Mouse (Mus musculus) lung, adult 18-20 months (tissue): ENCODE results near the gene Fam240a.

Experiments
- DNase-seq, 2 experiments: peaks; one replicate each; pipeline ENCODE4 v3.0.0; 2022; ENCODE audit warnings: mixed read lengths in 2 of 2

Fam240a gene

GRCm38 (mm10) chr9:110944265-110944664 is 27.6 kb upstream of the Fam240a start:
- DNase-seq = no peak

DNA sequence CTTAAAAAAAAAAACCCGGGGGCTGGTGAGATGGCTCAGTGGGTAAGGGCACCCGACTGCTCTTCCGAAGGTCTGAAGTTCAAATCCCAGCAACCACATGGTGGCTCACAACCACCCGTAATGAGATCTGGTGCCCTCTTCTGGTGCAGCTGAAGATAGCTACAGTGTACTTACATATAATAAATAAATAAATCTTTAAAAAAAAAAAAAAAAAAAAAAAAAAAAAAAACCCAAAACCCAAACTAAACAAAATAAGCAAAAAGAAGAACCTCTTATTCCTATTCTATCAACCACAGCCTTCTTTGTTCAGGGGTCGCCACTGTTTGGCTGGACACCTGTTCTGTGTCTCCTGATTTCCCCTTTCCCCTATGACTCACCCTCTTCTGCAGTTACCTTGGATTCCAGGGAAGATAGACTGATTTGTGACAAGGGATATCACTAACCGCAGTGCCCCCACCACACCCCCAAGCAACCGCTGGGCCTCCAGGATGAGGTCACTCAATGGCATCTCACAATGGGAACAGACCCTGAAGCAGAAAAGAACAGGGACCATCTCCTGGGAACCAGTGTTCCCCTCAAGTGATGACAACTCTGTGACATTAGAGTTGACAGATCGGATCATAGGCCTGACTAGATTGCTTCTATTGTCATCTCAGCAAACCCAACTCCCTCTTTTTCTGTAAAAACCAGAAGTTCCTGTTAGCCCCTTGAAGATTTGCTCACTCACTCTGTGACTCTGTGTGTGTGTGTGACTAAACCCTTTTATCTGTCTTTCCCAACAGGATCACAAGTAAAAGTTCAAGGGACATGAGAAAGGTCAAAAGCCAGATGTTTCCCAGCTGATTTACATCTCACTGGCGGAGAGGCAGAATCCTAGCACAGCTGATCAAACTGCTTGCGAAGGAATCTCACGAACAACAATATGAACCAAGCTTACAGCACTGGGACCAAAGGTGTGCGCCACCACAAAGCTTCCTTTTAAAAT is 21.1 kb upstream of the Fam240a start:
- DNase-seq = no peak

GRCm38 (mm10) chr9:110935941-110936340 is 19.3 kb upstream of the Fam240a start:
- DNase-seq = no peak

GRCm38 (mm10) chr9:110933850-110934437 is 17.3 kb upstream of the Fam240a start:
- DNase-seq = no peak

DNA sequence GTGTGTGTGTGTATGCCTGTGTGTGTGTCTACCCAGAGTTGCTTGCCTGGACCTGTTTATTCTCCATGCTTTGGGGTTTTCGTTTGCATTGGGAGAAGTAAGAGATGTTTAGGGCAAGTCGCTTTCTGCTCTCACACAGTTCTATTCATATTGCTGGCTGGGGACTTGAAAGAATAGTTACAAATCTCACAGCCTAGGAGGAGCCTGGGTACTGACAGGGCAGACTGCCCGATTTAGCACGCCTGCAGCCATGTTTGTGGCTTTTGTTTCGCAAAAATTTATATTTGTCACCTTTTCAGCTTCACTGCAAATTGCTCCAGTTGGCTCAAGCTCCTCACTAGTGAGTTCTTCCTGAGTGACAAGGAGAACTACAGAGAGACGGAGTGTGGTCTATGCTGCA is 14.9 kb upstream of the Fam240a start:
- DNase-seq = no peak

- DNase-seq = peak; percentile 51 to 71
Observed at GRCm38 (mm10) chr9:110922759-110923158, 6.1 kb upstream of the Fam240a start.

GRCm38 (mm10) chr9:110920665-110921419 is 4.2 kb upstream of the Fam240a start:
- peak; percentile 26 to 50 for DNase-seq

DNA sequence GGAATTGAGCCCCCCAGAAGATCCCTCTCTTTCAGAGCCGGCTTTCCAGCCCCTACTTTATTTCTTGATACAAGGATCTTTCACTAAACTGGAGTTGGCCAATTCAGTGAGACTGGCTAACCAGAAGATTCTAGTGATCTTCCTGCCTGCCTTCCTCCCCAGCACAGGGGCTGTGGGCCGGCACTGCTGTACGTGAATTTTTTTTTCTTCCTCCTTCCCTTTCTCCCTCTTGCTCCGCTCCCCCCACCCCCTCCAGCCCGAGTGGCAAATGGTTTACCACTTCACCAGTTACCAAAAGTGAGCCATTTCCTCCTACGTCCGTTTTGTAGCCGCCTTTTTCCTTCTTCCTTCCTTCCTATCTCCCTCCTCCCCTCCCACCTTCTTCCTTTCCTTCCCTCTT is 1.2 kb downstream of the Fam240a start:
- DNase-seq = no peak

DNA sequence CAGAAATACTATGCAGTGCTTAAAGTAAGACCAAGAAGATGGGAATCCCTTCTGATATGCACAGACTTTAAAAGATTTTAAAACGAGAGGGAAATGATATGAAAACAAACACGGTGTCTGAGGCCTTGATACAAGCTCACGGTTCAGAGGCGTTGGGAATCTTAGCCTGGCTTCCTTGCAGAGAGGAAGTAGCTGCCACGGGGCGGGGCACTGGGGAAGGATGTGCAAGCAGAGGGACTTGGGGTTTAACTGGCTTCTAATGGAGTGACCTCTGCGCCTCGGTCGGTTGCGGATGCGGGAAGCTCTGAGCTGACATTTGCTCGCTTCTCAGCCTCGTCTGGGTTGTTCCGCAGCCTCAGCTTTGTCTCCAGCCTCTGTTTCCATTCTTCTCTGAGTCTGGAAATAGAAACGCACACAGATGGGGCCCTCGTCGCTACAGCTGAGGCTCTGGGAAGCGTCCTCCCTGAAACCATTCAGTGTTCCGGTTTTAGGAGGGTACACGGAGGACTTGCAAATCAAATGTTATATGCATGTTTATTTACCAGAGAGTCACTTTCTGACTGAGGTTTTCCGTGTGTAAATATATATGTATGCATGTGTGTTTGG is 1.9 kb downstream of the Fam240a start:
- DNase-seq = no peak

DNA sequence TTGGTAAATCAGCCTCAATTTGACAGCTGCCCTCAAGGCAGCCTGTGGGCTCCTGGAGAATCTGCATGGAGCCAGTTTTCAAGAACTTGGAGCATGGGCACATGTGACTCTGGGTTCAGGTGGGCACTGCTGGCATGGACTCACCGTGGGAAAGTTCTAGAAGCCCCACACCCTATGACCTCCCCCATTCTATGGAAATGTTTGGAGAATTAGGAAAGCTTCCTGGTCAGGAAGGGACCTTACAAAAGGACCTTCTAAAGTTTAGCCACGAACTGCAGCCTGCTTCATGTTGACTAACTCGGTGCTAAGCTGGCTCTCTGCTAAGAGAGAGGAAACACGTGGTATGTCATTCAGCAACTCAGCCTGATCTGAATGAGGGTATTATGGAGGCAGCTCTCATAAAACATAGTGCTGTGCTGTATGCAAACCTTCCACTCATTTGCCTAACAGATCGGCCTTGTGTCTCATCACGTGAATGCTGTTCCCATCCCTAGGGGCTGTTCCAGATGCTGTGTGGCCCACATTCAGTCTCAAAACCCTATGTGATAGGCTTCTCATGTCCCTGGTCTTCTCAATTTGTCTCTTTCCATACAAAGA is 7.2 kb downstream of the Fam240a start:
- DNase-seq = no peak

GRCm38 (mm10) chr9:110908631-110909016 is 8.0 kb downstream of the Fam240a start:
- DNase-seq = no peak

- no peak for DNase-seq
Observed at GRCm38 (mm10) chr9:110907838-110908630, 8.6 kb downstream of the Fam240a start.

DNA sequence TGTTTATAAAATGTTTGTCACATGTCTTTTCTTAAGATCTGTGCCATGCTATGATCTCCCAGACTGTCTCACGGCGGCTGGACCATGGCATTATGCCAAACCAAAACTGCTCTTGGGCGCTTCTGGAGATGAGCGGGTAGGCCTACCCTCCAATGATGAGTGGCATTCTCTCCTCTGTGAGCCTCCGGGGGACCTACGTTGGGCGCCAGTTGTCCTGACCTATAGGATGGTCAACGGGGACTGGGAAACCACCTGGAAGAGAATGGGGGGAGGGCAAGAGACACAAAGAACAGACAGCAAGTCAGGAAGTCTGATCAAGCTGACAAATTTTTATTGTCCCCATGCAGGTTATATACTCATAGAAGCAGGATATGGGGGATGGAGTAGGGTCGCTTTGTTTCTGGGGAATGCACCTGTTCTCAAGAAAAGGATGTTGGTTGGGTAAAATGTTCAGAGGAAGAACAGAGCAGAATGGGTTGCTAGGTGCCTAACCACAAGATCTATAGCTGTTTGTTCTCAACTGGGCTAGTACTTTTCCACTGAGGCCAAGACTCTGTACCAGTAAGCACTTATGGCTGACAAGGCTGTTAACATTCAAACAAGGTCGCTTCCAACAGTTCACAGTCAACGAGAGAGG is 9.3 kb downstream of the Fam240a start:
- DNase-seq = no peak

DNA sequence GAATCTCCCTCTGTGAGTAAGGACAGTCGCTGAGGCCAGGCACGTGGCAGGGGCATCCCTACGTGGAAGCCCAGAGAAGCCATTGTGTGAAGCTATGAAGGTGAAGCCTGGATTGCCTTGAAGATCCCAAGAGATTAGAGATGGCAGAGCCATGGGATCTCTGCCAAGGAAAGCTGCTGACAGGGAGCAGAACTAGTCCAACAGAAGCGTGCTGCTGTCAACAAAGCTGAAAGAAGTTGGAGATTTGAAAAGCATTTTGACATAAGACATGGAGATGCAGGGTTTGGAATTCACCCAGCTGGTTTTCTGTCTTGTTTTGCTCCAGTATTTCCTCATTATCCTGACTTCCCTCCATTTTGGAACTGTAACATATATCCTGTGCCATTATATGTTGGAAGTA is 14.4 kb downstream of the Fam240a start:
- DNase-seq = no peak

DNA sequence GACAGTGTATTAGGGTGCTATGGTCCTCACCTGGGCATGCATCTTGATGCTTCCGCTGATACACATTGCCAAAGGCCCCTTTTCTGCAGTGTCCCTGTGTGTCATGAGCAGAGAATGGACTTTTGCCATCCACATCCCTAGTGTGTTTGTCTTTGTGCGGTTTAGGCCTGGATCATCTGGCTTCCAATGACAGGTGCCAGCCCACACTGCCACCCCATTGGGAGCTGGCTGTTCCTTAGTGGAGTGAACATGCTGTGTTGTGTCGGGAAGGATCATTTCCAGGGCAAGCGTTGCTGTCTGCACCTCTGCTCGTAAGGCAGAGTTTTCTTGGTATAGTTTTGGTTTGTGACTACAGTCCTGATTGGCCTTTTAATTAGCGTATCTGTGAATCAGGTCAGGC is 15.5 kb downstream of the Fam240a start:
- no peak for DNase-seq

GRCm38 (mm10) chr9:110899451-110900008 is 17.1 kb downstream of the Fam240a start:
- no peak for DNase-seq

- peak in 1 of 2 experiments; percentile 29 for DNase-seq
Observed at GRCm38 (mm10) chr9:110896595-110896994, 20.1 kb downstream of the Fam240a start.

GRCm38 (mm10) chr9:110895994-110896393 is 20.7 kb downstream of the Fam240a start:
- DNase-seq = no peak

DNA sequence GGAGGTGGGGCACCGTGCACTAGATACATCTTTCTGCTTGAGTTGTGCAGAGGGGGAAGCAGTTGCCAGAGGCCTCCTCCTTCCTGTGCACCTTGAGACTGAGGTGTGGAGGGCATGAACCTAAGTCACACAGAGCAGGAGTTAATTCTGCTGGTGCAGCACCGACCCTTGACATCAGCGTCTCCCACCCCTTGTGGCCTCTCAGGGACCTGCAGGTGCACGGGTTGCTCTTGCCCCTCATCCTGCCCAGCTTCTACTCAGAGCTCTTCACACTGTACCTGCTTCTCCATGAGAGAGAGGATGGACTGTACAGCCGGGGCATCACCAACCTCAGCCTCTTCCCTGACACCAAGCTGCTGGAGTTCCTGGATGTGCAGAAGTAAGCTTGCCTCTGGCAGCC is 21.2 kb downstream of the Fam240a start:
- no peak for DNase-seq

- DNase-seq = no peak
Observed at GRCm38 (mm10) chr9:110893429-110893828, 23.2 kb downstream of the Fam240a start.

DNA sequence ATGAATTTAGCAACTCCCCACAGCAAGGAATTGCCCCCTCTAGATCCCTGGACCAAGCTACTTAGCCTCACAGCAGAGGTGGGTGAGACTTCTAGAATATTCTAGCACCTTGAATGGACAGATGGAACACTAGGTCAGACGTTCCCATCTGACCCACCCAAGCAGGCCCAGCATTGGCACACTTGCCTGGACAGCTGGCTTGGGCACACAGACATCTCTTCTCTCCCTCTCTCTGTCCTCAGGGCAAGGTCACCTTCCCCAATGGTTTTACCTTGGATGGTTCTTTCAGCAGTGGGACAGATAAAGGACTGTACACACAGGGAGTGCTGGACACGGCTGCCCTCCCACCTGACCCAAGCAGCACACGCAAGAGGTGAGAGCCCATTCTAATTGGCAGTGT is 24.1 kb downstream of the Fam240a start:
- DNase-seq = no peak
